Mouse (Mus musculus): ENCODE results near the gene Rfk.

Rfk gene

DNA sequence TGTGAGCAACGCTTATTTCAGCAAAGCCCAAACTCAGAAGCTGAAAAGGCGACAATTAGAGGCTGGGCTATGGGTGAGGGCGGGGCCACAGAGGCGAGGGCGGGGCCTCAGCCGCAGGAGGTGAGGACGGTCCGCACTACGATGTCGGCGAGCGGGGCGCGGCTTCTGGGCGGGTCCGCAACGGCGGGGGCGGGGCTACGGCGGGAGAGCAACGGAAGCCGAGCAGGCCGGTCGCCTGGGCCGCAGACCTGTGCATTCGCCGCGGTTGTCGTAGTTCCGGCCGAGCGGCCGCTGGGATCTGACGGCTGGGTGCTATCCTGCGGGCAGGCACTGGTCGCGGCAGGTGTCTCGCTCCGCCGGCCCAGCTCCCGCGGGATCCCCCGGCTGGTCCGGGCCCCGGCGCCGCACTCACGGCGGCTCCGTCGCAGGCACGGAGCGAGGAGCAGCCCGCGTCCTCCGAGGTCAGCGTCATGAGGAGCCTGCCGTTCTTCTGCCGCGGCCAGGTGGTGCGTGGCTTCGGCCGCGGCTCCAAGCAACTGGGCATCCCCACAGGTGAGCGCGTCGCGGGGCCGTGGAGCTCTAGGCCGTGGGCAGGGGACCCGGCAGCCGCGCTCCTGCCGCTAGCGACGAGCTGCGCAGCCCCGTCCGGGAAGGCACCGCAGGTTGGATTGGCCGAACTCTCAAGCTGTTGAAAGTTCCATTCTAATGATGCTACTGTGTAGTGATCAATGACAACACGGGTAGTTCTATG is at the start of gene Rfk:
Gene Rfk, plus strand, starts transcription at position 203 of the 751 bp plus-strand sequence.
- peak; percentile 97 to 99 for DNase-seq (ENCODE audit: low spot score in 2 of 2)

DNA sequence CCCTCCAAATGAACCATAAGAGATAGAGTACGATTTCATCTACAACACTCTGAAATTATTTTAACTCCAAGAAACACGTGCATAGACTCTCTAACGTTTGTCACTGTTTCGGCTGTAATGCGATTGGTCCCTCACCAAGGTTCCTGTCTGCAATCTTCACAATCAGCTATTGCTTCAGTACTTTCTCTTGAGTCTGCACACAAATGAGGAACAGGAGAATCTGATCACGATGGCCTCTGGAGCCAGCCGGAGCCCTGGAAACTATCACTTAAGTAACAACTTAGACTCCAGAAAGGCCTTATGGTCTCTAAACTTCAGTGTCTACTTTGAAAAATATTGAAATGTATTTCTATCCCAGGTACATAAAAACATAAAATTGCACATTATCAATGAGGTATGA is 49.0 kb upstream of the Rfk start:
- no peak for DNase-seq (ENCODE audit: low spot score in 2 of 2)

DNA sequence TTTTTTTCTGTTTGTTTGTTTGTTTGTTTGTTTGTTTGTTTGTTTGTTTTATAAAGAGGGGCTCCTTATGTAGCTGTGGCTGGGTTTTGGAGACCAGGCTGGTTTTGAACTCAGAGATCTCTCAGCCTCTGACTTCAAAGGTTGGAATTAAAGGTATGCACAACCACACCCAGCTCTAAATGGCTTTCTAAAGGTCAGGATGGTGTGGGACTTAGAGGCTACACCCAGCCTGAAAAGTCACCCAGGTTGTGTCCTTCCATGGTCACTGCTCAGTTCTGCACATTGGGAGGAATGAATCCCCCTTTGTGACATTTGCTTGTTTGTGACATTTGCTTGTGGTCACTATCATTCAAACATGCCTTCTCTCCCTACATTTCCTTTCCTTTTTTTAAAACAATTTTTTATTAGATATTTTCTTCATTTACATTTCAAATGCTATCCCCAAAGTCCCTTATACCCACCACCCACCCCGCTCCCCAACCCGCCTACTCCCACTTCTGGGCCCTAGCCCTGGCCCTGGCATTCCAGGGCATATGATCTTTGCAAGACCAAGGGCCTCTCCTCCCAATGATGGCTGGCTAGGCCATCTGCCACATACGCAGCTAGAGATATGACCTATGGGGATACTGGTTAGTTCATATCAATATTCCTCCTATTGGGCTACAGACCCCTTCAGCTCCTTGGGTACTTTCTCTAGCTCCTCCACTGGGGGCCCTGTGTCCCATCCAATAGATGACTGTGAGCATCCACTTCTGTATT is 46.9 kb upstream of the Rfk start:
- no peak for DNase-seq (ENCODE audit: low spot score in 2 of 2)

DNA sequence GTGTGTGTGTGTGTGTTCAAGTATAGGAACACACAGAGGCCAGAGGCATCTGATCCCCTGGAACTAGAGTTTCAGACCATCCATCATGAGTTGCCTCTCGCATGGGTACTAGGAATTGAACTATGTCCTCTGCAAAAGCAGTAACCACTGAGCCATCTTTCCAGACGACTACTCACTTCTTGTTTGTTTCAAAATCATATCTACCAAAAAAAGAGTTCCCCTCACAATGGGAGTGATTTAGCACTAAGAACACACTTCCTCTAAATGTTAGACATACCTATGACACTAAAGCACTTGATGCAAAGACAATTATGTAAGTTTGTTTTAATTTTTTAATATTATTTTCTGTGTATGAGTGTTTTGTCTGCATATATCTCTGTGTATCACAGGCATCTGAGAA is 46.0 kb upstream of the Rfk start:
- DNase-seq (ENCODE audit: low spot score in 2 of 2): no peak

DNA sequence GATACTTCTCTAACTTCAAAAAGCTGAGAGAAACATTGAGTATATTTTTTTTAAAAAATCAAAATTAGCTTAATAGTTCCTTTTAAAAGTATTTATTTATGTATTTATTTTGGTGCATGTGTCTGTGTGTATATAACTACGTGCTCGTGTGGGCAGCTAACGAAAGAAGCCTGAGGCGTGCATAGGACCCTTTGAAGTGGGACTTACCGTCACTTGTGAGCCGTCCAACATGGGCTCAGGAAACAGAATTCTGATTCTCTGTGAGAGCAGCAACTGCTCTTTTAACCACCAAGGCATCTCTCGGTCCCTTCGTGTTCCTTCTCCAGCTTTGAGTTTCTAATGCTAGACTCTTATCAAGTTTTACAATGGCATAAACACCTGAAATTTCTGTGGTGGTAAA is 40.1 kb upstream of the Rfk start:
- peak in 1 of 2 experiments; percentile 52 for DNase-seq (ENCODE audit: low spot score in 2 of 2)

DNA sequence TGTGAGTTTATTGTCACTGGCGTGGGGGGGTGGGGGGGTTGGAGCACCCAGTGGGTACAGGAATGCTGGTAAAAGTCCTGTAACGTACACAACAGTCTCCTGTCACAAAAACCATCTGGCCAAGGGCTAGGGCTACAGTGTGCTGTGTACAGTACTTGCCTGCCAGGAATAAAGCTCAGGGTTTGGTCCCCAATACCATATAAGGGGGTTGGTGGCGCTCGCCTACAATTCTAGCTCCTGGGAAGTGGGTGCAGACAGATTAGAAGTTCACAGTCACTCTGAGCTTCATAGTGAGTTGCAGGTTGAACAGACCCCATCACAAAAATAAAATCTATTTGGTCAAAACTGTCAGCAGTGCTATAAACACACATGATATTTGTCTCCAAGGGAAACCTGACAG is 39.5 kb upstream of the Rfk start:
- DNase-seq (ENCODE audit: low spot score in 2 of 2): peak in 1 of 2 experiments; percentile 55

DNA sequence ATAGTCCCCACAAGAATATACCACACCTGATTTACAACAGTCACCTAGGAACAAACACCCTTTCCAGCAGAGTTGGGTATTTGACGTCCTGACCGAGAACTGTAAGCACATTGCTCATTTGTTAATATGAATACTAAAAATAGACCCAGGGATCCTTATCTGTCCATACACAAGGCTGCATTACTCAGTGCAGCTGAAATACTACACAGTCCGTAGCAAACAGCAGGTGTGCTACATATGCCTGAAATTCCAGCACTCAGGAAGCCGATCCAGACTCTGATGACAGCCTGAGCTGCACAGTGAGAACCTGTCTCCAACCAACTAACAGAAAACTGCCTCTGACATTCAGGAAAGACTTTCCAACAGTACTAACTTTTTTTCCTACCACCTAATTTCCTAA is 39.0 kb upstream of the Rfk start:
- peak in 1 of 2 experiments; percentile 56 for DNase-seq (ENCODE audit: low spot score in 2 of 2)

DNA sequence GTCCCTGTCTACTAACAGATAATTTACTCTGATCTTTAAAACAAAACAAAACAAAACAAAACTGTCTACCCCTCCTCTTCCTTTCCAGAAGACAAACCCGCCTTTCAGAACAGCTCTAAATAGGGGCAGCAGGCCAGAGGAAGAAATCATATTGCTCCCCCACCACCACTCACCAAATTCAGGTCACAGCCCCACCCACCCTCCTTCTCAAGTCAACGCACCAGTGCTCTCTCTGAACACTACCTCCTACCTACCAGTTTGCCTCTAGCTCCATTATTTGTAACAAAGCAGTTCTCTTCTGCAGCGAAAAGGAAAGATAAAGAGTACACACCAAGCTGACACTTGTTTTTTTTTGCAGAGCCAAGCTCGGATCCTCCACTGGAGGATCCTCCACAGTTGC is 38.5 kb upstream of the Rfk start:
- peak; percentile 37 to 67 for DNase-seq (ENCODE audit: low spot score in 2 of 2)

DNA sequence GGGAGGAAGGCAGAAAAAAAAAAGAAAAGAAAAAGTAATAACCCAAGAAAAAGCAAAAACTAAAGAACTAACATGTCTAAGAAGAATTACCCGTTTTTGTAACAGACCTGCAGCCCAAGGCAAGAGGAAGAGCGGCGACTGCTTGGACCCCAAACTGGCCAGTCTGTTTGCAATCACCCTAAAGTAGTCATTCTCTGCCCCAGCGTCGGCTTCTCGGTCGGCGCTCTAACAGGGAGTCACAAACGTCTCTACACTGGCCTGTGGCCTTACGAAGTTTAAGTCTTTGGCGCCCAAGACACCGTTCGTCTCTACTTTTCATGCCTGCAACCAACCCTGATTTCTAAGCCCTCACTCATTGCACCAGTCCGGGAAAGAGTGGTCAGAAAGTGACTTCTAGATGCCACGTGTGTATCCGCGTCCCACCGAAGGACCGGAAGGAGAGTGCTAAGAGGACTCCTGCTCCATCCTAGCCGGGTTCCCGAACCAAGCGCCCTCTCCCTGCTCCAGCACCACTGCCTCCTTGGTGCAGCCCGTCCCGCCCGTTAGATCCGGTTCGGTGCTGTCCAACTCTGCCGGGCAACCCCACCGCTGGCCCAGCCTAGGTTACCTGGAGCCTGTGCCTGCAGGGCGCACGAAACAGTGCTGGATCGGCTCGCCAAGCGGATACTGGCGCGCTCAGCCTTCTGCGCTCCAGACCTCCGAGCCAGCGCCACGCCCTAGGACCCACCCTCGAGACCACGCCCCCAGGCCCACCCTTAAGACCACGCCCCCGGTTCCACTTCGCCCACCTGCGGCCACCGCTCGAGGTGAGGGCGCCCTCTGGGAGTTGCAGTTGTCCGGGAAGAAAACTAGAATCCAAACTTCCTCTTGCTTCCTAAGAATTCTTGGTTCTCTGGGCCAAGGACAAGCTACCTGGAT is 37.6 kb upstream of the Rfk start:
- DNase-seq (ENCODE audit: low spot score in 2 of 2): peak; percentile 93 to 95

DNA sequence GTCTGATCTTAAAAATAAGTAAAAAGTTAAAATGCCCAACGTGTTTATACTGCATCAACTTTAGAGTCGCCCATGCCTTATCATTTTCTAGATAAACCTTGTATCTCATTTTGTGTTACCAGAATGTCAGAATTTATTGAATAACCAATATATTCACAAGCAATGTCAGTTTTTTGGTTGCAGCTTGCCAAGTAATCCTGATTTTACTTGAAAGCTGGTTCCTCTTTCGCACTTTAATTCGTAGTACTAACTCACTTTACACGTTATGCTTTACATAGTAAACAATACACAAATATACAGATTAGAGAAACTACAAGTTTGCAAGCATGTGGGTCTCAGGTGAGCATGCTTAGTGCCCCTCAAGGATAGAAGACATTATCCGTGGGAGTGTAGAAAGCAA is 36.9 kb upstream of the Rfk start:
- no peak for DNase-seq (ENCODE audit: low spot score in 2 of 2)

DNA sequence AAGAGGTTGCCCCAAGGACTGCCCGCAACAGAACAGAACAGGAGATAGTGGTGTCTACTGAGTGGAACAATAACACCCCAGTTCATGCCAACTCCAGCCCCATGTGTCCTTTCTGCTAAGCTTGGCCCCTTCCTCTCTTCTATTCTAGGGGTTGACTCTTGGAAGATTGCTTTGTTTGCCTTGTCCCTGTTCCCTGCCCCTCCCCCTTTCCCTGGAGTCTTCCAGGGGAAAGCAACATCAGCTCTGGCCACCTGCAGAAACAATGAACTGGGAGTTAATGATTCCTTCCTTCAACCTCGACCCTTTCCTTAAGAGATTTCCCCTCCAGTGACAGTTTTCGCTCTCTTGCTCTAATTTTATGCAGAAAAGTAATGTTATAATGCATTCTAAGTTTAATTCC is 36.5 kb upstream of the Rfk start:
- DNase-seq (ENCODE audit: low spot score in 2 of 2): no peak

DNA sequence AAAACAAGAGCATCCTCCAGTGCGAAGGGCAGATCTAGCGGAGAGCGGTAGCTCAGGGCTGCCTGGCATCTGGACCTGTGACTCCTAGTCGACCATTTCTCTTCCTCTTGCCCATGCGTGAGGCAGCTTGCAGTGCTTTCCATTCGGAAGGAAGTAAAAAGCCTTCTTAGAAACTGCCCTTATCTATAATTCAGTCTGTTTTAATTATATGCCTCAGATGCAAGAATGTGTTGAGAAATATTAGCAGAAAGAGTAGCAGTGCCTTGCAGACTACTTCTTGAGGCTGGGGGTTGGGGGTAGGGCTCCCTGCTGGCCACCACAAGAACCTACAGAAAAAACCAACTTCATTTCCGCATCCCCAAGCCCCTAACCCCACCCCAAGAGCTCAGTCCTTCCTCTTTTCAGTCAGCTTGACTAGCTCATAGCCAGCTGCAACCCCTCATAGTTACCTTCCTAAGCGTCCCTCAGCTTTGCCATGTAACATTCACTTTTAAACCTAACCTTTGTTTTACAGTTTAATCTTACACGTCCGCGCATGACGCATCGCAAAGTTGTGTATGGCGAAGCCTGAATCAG is 34.4 kb upstream of the Rfk start:
- DNase-seq (ENCODE audit: low spot score in 2 of 2): no peak

DNA sequence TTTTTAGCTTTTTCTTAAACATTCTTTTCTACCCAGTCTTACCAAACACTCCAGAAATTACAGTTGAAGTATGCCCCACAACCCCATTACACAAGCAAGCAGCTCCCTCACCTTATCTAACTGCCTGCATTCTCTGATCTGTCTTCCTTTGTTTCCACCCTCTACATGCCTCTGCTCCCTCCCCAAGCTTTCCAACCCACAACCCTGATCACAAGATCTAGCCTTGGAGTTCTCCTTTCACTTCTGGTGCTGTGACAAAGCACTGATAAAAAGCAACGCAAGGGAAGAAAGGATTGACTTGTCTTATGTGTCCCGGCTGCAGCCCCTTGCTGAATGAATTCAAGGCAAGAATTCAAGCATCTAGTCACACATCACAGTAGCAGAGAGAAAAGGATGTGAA is 32.7 kb upstream of the Rfk start:
- no peak for DNase-seq (ENCODE audit: low spot score in 2 of 2)

DNA sequence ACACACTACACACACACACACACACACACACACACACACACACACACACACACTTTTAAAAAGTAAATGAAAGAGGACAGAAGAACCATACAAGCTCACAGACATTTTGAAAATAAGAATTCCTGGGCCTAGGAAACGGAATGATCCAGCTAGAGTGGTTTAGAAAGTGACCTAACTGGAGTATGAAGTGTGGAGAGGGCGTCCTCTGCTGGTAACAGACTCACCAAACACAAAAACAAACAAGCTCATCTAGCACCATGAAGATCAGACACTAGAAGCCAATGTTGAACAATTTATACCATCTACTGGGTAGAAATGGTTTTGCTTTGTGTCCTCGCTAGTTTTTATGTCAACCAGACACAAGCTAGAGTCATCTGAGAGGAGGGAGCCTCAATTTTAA is 29.1 kb upstream of the Rfk start:
- peak; percentile 64 to 73 for DNase-seq (ENCODE audit: low spot score in 2 of 2)

DNA sequence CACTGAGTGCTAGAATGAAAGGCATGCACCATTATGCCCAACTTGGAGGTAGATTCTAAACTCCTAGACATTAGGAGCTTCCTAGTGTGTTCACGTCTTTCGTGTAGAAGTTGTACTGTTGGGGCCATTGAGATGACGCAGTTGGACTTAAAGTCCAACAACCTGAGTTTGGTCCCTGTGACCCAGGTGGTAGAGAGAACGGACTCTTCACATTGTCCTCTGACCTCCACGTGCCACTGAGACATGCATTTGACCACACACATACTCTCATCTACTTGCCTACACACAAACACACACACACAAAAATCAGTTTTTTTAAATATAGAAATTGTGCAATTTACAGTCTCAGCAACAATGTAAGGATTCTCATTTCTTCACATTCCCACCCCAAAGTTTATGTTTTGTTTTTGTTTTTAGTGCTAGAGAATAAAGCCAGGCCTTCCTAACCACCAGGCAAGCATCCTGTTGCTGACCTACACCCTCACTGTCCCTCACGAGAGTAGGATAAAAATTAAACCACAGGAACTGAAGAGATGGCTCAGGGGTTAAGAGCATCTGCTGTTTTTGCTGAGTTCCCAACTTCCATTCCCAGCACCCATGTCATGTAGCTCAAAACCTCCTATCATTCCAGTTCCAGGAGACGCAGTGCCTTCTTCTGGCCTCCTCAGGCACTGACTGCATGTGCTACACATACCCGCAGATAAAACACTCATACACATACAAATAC is 27.3 kb upstream of the Rfk start:
- no peak for DNase-seq (ENCODE audit: low spot score in 2 of 2)

DNA sequence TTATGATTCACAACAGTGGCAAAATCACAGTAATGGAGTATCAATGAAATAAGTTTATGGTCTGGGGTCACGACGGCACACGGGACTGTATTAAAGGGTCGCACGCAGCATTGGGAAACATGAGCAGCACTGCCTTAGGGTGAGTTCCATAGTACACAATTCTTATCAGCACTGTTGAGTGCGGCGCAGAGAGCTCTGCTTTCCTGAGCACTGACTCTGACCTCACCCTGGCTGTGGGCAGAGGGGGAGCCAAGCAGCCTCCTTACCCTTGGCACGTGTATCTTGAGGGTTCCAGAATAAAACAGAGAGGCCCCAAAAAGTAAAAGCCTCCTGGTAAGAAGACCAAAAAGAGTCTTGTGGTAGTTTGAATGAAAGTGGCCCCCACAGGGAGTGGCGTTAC is 25.3 kb upstream of the Rfk start:
- no peak for DNase-seq (ENCODE audit: low spot score in 2 of 2)

DNA sequence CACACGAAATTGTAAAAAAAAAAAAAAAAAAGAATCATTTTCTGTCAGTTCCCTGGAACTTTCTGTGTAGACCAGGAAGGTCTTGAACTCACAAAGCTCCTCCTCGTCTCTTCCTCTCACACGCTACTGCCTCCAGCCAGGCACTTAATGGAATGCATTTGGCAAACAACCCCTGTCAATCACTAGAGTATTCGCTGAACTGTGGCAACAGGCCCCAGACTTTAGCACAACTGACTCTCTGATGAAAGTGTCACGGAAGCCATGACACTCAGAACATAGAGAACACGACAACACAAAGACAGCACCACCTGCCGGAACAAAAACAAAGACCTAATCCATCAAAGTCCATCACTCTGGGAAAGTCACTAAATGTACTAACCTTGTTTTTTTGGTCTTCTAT is 24.3 kb upstream of the Rfk start:
- no peak for DNase-seq (ENCODE audit: low spot score in 2 of 2)

DNA sequence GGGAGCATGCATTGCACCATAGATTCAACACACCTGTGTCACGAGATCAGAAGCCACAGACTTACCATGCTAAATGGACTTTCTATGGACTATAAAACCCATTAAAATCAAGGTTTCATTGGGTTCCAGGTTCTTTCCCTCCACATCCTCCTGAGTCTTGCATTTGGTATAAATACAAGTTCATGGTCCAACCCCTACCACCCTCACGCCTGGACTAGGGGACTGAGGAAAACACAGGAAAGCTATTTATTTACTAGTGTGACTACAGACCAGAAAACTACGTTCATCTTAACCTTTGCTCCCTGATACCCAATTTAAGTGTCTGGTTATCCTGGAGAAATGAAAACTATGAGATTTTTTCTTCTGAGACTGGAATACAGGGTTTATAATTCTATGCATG is 21.1 kb upstream of the Rfk start, which contains the start of gene Gcnt1:
Gene Gcnt1, minus strand, starts transcription at position 144 of the 400 bp plus-strand sequence.
- DNase-seq (ENCODE audit: low spot score in 2 of 2): no peak

DNA sequence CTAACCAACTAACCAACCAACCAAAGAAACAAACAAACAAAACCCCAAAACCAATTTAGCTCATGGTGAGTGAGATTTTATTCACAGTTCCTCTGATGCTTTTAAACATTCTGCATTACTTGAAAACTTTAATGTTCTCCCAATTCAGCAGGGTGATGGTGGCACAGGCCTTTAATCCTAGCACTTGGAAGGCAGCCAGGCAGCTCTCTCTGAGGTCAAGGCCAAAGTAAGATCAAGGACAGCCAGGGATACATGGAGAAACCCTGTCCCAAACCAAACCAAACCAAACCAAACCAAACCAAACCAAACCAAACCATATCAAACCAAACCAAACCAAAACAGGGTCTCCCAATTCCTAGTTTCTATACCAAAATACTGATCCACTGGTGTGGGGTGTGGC is 15.0 kb upstream of the Rfk start:
- DNase-seq (ENCODE audit: low spot score in 2 of 2): no peak

DNA sequence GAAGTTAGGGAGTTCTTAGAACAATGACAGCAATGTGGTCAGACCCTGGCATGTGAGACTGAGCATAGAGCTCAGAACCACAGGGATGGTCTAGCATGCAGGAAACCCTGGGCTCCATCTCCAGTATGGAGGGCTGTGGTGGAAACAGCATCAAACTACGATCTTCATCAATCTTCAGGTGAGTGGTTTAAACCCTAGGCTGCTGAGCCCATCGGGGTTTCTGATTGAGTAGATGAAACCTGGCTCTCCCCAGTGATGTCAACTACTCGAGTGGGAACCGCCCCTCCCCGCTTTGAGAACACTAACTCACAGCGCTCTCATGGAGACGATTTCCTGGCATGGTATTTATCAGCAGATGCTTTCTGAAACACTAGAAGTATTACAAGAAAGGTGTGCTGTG is 13.3 kb upstream of the Rfk start:
- DNase-seq (ENCODE audit: low spot score in 2 of 2): no peak

DNA sequence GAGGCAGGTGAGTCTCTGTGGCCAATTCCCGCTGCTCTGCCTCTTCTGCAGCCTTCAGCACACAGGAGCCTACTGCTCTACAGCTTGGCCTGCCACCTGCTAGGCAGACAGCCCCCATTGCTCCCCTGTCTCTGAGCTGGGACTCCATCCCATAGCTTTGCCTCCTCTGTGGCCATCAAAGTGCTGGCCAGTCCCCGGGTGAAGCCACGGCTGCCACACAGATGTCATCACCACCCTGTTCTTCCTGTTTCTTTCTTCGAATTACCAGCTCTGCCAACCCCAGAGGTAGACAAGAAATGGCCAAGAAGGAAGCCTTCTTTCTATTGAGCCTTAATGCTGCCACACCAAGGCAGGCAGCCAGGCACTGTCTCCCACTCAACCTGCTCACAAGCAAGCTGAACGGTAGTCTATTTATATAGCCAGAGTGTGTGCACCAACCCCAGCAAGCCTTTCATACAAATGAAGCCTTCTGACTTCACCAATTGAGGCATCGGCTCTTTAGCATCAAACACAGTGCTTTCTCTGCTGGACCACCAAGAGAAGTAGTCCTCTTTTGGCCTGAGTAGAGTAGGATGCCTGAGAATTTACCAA is 10.9 kb upstream of the Rfk start:
- DNase-seq (ENCODE audit: low spot score in 2 of 2): no peak
